Mouse (Mus musculus): ENCODE measurements around the gene Tsc2.

Gene Tsc2

DNA sequence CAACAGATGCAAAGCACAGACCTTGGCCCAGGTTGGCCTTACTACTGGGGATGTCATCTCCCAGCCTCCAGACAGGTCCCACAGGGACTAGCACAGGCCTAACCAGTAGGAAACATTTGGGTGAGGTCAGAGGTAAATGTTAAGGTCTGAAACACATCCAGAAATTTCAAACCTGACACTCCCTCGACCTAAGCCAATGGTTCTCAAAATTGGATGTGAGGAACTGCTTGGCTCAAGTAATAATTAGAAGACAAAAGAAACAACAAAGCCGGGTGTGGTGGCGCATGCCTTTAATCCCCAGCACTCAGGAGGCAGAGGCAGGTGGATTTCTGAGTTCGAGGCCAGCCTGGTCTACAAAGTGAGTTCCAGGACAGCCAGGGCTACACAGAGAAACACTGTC is 14.0 kb upstream of the Tsc2 start:
- no peak for DNase-seq

GRCm38 (mm10) chr17:24645916-24646315 is 13.5 kb upstream of the Tsc2 start:
- DNase-seq, result no peak

DNA sequence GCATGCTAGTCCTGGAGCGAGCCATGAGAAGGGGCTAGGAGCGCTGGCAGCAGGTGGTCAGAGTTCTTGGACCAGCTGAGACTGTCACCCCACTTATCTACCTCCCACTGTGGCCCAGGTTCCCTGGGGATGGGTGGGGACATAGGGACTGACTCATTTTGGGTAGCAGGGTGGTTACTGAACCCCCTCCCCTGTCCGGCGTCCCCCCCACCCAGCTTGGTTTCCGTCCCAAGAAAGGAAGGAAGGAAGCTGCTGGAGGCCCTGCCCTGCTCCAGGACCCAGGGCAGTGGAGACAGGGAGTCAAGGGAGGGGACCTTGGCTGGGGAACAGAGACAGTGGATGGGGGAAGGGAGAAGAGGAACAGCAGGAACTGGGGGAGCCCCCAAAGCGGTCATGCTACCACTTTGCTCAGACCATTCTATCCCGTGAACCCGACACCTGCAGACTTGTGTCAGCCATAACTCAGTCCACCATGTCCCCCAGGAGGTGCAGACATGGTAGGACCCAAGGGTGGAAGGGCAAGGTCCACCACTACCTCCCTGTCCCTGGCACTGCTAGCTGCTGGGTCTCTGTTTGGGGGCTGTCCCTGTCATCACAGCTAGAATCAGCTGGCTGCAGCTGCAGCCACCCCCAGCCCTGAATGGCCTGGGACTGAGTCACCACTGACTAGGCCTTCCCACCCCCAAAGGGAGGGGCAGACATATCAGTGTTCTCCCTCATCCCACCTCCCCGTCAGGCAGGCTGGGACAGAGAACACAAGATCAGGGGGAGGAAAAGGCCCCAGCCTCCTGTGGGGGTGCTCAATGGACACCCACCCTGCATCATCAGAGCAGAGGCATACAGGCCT is 12.7 kb upstream of the Tsc2 start:
- DNase-seq, result no peak

- peak; percentile 40 for DNase-seq
Measured at GRCm38 (mm10) chr17:24644030-24644715, 11.7 kb upstream of the Tsc2 start.

- no peak for DNase-seq
Measured at GRCm38 (mm10) chr17:24642791-24643343, 10.4 kb upstream of the Tsc2 start.

DNA sequence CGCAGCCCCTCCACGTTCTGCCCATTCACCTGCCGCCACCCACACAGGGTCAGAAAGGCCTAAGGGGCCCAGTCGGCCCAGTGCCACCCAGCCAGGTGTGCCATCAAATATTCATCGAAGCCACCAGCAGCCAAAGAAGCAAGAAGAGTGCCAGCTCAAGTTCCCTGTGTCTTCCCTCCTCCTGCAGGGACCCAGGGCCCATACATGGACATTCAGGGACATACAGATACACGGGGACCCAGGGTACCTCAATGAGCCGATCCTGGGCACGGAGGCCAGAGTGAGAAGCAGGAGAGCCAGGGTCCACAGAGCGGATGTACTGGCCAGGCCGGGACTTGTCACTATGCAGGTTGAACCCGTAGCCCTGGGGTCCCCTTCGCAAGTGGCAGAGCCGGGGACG is 9.5 kb upstream of the Tsc2 start:
- DNase-seq, result no peak

DNA sequence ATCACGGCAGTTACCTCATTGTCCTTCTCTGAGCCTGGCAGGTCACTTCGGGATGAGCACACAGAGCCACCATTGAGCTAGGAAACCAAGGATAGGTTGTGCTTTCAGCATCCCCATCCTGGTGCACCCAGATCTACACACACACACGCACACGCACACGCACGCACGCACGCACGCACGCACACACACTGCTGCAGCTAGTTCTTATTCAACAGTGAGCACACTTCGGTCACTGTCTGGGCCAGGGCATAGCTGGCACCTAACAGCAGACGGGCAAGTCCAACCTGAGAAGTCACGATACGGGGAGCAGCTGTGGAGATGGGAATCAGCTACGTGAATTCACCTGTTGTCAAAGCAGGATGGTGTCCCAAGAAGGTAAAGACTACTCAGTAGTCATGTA is 8.2 kb upstream of the Tsc2 start:
- no peak for DNase-seq

- no peak for DNase-seq
Measured at GRCm38 (mm10) chr17:24640119-24640518, 7.7 kb upstream of the Tsc2 start.

DNA sequence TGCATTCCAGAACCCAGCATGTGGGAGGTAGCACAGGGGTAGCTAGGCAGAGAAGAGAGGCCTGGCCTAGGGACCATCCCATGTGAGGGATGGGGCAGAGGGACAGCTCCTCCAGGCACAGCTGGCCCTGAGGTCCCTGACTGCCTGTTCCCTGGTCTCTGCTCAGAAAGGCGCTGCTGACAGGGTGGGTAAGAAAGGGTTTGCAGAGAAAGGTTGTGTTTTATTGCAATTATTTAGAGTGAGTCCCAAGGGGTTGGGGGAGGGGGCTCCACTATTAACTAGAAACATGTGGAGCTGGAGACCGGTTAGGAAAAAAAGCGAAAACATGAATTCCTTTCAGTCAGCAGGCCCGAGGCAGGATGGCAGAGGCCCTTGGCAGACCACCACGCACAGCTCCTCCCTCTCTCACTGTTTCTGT is 7.2 kb upstream of the Tsc2 start:
- DNase-seq, result peak; percentile 77

DNA sequence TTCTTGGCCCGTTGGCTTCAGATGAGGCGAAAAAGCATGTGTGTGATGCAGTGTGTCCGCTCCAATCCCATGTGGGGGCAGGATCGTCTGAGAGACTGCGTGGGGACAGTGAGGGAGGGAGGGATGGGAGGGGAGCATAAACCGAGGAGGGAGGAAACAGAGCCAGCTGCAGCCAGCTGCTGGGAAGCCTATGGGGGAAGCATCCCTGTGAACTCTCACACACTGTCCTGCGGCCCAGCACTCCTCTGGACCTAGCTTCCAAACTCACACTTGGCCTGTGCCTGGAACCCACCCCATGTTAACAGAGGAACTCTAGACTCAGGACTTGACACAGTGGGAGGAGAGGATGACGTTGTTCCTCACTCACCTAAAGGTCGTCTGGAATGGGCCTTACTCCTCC is 6.4 kb upstream of the Tsc2 start:
- no peak for DNase-seq

DNA sequence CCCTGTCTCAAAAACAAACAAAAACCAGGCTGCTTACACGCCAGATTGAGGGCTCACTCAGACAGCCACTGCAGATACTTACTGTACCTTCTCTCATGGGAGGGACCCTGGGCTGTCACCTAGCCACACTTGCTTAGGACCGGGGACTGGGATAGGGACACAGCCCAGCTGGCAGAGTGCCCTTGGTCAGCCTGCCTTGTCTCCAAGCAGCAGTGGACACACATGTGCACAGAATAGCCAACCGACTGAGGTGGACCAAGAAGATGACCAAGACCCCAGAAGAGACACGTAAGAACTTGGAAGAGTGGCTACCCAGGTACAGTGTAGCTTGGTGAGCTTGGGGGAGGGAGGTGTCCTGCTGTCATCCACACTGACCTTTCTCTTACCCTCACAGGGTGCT is 5.8 kb upstream of the Tsc2 start:
- DNase-seq, result no peak

DNA sequence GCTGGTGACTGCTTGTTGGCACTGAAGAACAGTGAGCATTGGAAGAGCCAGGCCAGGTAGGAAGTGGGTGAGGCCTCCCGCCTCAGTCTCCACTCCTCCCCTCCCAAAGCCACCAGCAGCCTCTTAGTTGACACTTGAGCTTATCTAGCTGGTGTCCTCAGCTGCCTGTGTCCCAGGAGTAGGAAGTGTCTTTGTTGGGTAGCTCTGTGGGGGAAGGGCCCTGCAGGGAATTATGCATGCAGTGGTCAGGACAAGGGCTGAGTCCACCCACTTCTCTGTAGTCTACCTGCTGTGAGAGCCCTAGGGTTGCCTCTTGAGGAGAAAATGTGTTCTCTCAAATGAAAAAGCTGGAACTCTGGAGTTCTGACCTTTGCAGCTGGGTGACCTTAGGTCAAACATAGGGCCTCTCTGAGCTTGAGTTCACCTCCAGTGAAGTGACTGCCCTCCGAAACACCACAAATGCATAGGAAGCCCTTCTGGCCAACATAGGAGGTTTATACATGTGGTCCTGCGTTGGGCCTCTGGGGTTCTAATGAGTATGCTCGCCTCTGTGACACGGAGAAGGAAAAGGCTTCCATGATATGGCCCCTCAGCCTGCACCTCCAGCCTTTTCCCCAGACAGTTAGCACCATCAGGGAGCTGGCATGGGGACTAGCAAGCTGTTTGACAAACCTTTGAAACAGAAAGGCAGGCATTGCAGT is 4.5 kb upstream of the Tsc2 start:
- DNase-seq, result no peak

DNA sequence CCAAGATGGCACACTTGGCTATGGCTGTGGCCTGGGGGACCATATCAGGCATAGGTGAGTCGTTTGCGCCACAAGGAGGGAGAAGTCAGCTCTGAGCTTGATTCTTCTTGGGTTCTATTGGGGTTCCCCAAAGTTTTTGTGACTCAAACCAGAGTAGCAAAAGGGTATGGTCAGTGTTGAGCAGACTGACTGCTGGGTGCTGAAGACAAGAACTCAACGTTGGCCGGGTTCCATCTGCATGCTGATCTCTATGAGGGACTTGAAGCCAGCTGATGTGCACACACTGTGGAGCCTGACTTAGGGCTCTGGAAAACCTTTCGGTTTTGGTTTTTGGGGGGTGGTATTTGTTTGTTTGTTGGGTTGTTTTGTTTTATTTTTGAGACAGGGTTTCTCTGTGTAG is 3.3 kb upstream of the Tsc2 start:
- no peak for DNase-seq

DNA sequence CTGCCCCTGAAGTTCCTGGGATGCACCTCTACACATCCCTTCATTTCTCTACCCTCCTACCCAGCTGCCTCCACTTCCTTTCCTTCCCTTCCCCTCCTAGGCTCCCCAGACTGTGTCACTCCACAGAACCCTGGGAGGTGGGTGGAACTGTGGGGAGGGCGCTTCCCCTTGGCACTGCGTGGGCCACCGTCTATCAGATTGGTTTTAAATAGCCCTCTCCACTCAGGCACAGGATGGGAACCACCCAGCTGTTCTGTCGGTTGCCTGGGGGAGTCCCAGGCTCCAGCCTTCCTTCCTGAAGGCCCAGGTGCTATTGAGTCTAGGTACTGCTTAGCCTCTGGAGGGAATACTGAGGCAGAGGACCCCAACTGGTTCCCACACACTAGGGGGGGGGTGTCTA is 2.6 kb upstream of the Tsc2 start:
- DNase-seq, result no peak

DNA sequence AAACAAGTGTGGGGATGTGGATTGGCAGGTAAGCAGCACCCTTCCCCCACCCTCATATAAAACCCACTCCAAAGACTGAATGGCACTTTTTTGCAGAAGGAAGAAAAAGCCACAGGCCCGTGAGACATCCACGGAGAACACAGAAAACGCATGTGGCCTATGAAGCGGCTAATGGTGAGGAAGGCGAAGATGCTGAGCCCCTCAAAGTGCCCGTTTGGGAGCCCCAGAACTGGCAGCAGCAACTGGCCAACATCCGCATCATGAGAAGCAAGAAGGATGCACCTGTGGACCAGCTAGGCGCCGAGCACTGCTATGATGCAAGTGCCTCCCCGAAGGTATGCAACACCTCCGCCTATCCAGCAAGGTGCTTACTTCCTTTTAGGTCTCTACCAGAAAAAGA is 1.4 kb upstream of the Tsc2 start:
- no peak for DNase-seq

GRCm38 (mm10) chr17:24632813-24633449 is 501 bp upstream of the Tsc2 start:
- no peak for DNase-seq

GRCm38 (mm10) chr17:24630072-24630471 is 2.4 kb downstream of the Tsc2 start:
- DNase-seq, result no peak

- DNase-seq, result peak; percentile 68
Measured at GRCm38 (mm10) chr17:24628646-24629045, 3.8 kb downstream of the Tsc2 start.

GRCm38 (mm10) chr17:24625472-24625871 is 7.0 kb downstream of the Tsc2 start:
- DNase-seq, result no peak

DNA sequence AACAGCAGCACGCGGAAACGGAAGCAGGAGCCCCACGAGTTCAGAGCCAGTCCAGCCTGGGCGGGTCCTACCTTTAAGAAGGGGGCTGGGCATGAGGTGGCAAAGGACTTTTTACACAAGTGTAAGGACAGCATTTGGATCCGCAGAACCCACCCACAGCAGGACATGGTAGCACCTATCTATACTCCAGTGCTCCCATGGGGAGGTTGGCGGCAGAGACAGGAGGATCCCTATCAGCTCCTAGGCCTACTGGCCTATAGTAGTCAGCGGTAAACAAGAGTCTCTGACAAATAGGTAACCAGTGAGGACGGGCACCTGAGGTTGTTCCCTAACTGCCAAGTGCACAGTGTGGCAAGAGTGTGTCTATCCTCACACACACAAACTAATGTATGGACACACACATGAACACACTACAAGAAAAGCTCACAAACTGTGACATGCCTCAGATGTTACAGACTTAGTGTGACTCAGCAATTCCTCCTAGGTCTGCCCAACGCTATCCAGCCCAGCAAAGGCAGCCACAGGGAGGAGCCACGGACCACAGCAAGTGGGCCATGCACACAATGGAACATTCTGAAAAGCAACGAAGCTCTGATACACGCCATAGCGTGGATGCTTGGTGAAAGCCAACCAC is 14.8 kb downstream of the Tsc2 start:
- DNase-seq, result no peak

DNA sequence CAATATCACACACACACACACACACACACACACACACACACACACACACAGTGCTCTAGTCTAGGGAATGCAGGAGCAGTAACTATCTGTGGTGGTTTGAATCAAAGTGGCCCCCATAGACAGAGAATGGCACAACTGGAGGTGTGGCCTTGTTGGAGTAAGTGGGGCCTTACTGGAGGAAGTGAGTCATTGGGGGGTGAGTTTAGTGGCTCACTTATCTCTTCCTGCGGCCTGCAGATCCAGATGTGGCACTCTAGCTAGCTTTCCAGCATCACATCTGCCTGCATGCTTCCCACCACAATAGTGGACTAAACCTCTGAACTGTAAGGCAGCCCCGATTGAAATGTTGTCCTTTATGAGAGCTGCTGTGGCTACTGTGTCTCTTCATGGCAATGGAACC is 21.7 kb downstream of the Tsc2 start:
- DNase-seq, result no peak

DNA sequence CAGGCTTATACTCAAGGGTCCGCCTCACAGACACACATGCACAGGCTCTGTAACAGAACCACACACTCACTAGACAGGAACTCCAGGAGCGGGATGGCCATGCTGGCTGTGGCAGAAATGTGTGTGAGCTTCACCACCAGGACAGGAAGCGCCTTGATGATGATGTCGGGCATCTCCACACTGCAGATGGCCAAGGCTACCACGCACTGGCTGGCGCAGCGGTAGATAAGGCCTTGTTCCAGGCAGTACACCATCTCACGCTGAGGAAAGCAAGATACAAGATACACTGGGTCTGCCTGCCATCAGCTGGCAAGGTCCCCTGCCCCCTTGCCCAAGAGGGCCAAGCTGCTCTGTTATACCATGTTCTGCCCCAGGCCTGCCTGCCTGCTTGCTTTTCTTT is 23.6 kb downstream of the Tsc2 start:
- no peak for DNase-seq

DNA sequence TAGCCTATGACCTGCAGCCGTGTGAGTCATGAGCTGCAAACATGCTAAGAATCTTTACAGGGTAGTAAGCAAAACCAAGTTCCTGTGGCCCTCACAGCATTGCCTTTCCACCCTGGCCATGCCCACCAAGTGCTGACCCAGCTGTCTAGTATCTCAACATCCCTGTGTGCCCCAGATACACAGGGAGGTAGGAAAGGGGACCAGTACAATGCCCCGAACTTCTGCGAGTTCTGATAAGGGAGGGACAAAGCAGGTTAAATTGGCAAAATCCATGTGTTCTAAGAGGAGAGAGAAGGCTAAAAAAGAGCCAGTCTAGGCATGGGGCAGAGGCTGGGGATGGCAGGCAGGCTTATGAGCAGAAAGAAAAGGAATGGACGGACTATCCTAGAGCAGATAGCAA is 24.1 kb downstream of the Tsc2 start:
- DNase-seq, result no peak
